Mouse (Mus musculus) monocyte, adult 2 months (primary cell): ENCODE results near the gene Mier1.
"Not testable (repeated sequence)": the region's sequence is repeated elsewhere in the genome, so short reads cannot be mapped to it uniquely, and the experiment has no call there.

ENCODE experiments used
- DNase-seq, 2 experiments: peaks; one replicate each; pipeline ENCODE4 v3.0.0; 2022; ENCODE audit warnings: low spot score in 2 of 2, low read depth in 1 of 2

Gene Mier1

GRCm38 (mm10) chr4:103158781-103159180 lies 44.6 kb downstream of the Mier1 start:
- no peak for DNase-seq

- DNase-seq, result not testable (repeated sequence)
Observed at GRCm38 (mm10) chr4:103166198-103166597, 52.0 kb downstream of the Mier1 start.

- no peak for DNase-seq
Observed at GRCm38 (mm10) chr4:103171256-103171655, 57.1 kb downstream of the Mier1 start.

- DNase-seq, result no peak
Observed at GRCm38 (mm10) chr4:103173507-103173906, 59.3 kb downstream of the Mier1 start.

GRCm38 (mm10) chr4:103174001-103174400 lies 59.8 kb downstream of the Mier1 start:
- DNase-seq, result no peak

- no peak for DNase-seq
Observed at GRCm38 (mm10) chr4:103177681-103178080, 63.5 kb downstream of the Mier1 start.

- no peak for DNase-seq
Observed at GRCm38 (mm10) chr4:103178635-103179318, 64.6 kb downstream of the Mier1 start.

- no peak for DNase-seq
Observed at GRCm38 (mm10) chr4:103179581-103179980, 65.4 kb downstream of the Mier1 start.

GRCm38 (mm10) chr4:103180300-103180888 lies 66.2 kb downstream of the Mier1 start:
- DNase-seq, result no peak

GRCm38 (mm10) chr4:103188786-103189640 lies 74.8 kb downstream of the Mier1 start:
- no peak for DNase-seq

- no peak for DNase-seq
Observed at GRCm38 (mm10) chr4:103192421-103192820, 78.2 kb downstream of the Mier1 start.

GRCm38 (mm10) chr4:103197401-103197800 lies 83.2 kb downstream of the Mier1 start:
- DNase-seq, result no peak

- DNase-seq, result no peak
Observed at GRCm38 (mm10) chr4:103199086-103199485, 84.9 kb downstream of the Mier1 start.

- DNase-seq, result no peak
Observed at GRCm38 (mm10) chr4:103200046-103200445, 85.9 kb downstream of the Mier1 start.

GRCm38 (mm10) chr4:103203646-103204045 lies 89.5 kb downstream of the Mier1 start:
- DNase-seq, result no peak

GRCm38 (mm10) chr4:103208553-103208952 lies 94.4 kb downstream of the Mier1 start:
- no peak for DNase-seq

GRCm38 (mm10) chr4:103213859-103214497 lies 99.8 kb downstream of the Mier1 start:
- no peak for DNase-seq

- DNase-seq, result peak in 1 of 2 experiments; percentile 46
Observed at GRCm38 (mm10) chr4:103214498-103214924, 100.3 kb downstream of the Mier1 start.
